10 mouse cellular contexts compared by ENCODE assay signal in the genomic region with DNA sequence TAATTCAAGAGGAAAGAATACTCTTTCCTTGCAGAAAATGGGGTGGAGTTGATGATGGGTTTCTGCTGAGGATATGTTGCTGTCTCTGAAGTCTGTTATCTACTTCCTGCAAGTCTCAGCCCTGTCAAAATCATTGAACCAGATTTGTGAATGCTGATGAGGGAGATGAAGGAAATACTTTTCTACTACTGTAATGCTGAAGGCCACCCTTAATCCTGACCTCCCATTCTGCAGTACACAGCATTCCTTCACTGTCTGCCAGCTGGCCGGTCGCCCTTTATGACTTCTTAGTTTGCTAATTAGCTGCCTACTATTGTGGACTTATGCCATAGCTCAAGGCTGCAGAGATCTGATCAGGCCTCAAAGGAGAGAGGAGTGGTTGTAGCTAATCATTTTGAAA. TPM values are rescaled to one million over a fixed set of nuclear protein-coding genes. Genes with fewer than 3 reads are reported as not detected.
A peak's percentile ranks its signal among the peaks of the same experiment; 100 is the strongest.
DNase-seq lines count a peak whose midpoint lies in the region; ATAC-seq lines count a peak whose summit lies in the region.
"Had no signal": no experiment of that assay in that cellular context is flagged by ENCODE, and none has a peak within 500 bp of the region (broad histone marks: within the 10 kb centered on the region; RNA-seq: fewer than 3 reads in every experiment).

No protein-coding gene starts in this region.

- no peaks in the 10 kb centered on the region for H3K9me3 ChIP-seq in heart, embryonic 10.5 days
- H3K9me3 ChIP-seq in hindbrain, embryonic 13.5 days = no peaks in the 10 kb centered on the region
- H3K9me3 ChIP-seq: midbrain, embryonic 12.5 days; stomach, embryonic 15.5 days had no signal

- H3K9ac ChIP-seq in hindbrain, embryonic 13.5 days = no peak overlapping the region
- H3K9ac ChIP-seq: midbrain, embryonic 12.5 days; stomach, embryonic 15.5 days had no signal

- H3K4me1 ChIP-seq in heart, embryonic 10.5 days = no peaks in the 10 kb centered on the region
- H3K4me1 ChIP-seq in hindbrain, embryonic 13.5 days (replicated peaks) = no peaks in the 10 kb centered on the region
- H3K4me1 ChIP-seq: midbrain, embryonic 12.5 days; stomach, embryonic 15.5 days had no signal

- 61% methylated on average over 2 of the region's 2 CpGs for WGBS in heart, embryonic 10.5 days
- WGBS in hindbrain, embryonic 13.5 days = 67% methylated on average over 2 of the region's 2 CpGs

- H3K27me3 ChIP-seq in heart, embryonic 10.5 days (ENCODE audit: insufficient read depth, poor library complexity, severe bottlenecking) = no peaks in the 10 kb centered on the region
- no peaks in the 10 kb centered on the region for H3K27me3 ChIP-seq in hindbrain, embryonic 13.5 days
- H3K27me3 ChIP-seq: midbrain, embryonic 12.5 days; stomach, embryonic 15.5 days had no signal

- H3K4me3 ChIP-seq in heart, embryonic 10.5 days = no peak overlapping the region
- H3K4me3 ChIP-seq in hindbrain, embryonic 13.5 days = no peak overlapping the region
- H3K4me3 ChIP-seq: midbrain, embryonic 12.5 days; stomach, embryonic 15.5 days had no signal

- H3K27ac ChIP-seq in heart, embryonic 10.5 days = no peak overlapping the region
- no peak overlapping the region for H3K27ac ChIP-seq in hindbrain, embryonic 13.5 days
- H3K27ac ChIP-seq: midbrain, embryonic 12.5 days; stomach, embryonic 15.5 days had no signal

- H3K4me2 ChIP-seq in hindbrain, embryonic 13.5 days = no peak overlapping the region
- H3K4me2 ChIP-seq: midbrain, embryonic 12.5 days; stomach, embryonic 15.5 days had no signal

- no peak for ATAC-seq in hindbrain, embryonic 13.5 days (ENCODE audit: low FRiP score)

- DNase-seq in heart, adult 11 months = peak; percentile 98
- DNase-seq in heart, embryonic 10.5 days (ENCODE audit: low spot score) = no peak
- DNase-seq in adrenal gland, adult 2 months = peak; percentile 86
- DNase-seq in gastrocnemius, postnatal 4 days (ENCODE audit: low spot score in 2 of 2) = peak; percentile 18 to 28
- peak; percentile 21 to 77 for DNase-seq in layer of hippocampus, postnatal 14 days (ENCODE audit: low spot score in 2 of 2)
- peak; percentile 13 for DNase-seq in right cerebral cortex, postnatal 25 days
- DNase-seq in c-Kit-positive CD71-positive TER-119-positive erythroid progenitor cells, embryonic 14.5 days (ENCODE audit: low spot score) = no peak

- H3K36me3 ChIP-seq in heart, embryonic 10.5 days = peaks cover 55% of the 10 kb centered on the region
- H3K36me3 ChIP-seq in hindbrain, embryonic 13.5 days = no peaks in the 10 kb centered on the region
- H3K36me3 ChIP-seq: midbrain, embryonic 12.5 days had no signal

RNA-seq across cellular contexts. Expression of gene Vcl, which starts 54.6 kb away (rescaled TPM):
- polyA plus RNA-seq in heart, embryonic 10.5 days (2016; fragmentation: Nextera tagmentation; extraction: Ambion mirVana) = 68.9 and 94.1 TPM in 2 replicates
- total RNA-seq in adrenal gland, adult 2 months (2021) = 100 to 1,000 TPM in 1 of 2 experiments, 10 to 100 TPM in 1; 69.9 to 122 TPM
- polyA plus RNA-seq in adrenal gland, adult 2 months (2012; rRNA removed) = 31.1 and 36.4 TPM in 2 replicates
- 100 to 1,000 TPM; 132 to 140 TPM for total RNA-seq in gastrocnemius, postnatal 4 days (2021)
- 10 to 100 TPM; 36.6 to 42.6 TPM for total RNA-seq in layer of hippocampus, postnatal 14 days (2021)
- 15.4 and 17.0 TPM in 2 replicates for polyA plus RNA-seq in hindbrain, embryonic 13.5 days (2015; fragmentation: Nextera tagmentation; extraction: Ambion mirVana)

Comparison
In these comparisons a context has a peak if more than half of its experiments do, and no peak if none do; other contexts are left out.
1. DNase-seq: peak in heart, adult 11 months (single experiment), adrenal gland, adult 2 months (single experiment), gastrocnemius, postnatal 4 days (2 of 2), layer of hippocampus, postnatal 14 days (2 of 2) and right cerebral cortex, postnatal 25 days (single experiment); none in heart, embryonic 10.5 days (single experiment) and c-Kit-positive CD71-positive TER-119-positive erythroid progenitor cells, embryonic 14.5 days (single experiment).